Mouse (Mus musculus) WW6 (cell line): ENCODE measurements around the gene C1qtnf9.

Experiments used
- DNase-seq: peaks from one replicate; pipeline ENCODE4 v3.0.0-alpha.2; 2013; ENCODE audit warnings: low read depth, low spot score

The C1qtnf9 gene

GRCm38 (mm10) chr14:60784427-60785315 is 16.7 kb downstream of the C1qtnf9 start, which contains the start of gene Mipep:
Gene Mipep, plus strand, starts transcription at chr14:60784573.
- peak; percentile 80 for DNase-seq

- DNase-seq, result no peak
These were observed 22.2 kb downstream of the C1qtnf9 start for GRCm38 (mm10) chr14:60790103-60790502.

GRCm38 (mm10) chr14:60796600-60797322 is 28.8 kb downstream of the C1qtnf9 start:
- DNase-seq, result no peak

GRCm38 (mm10) chr14:60797596-60797995 is 29.7 kb downstream of the C1qtnf9 start:
- no peak for DNase-seq

GRCm38 (mm10) chr14:60798721-60799120 is 30.8 kb downstream of the C1qtnf9 start:
- no peak for DNase-seq

- no peak for DNase-seq
These were observed 32.1 kb downstream of the C1qtnf9 start for GRCm38 (mm10) chr14:60799762-60800728.

- DNase-seq, result no peak
These were observed 34.1 kb downstream of the C1qtnf9 start for GRCm38 (mm10) chr14:60802026-60802425.

- no peak for DNase-seq
These were observed 37.0 kb downstream of the C1qtnf9 start for GRCm38 (mm10) chr14:60804978-60805377.

- no peak for DNase-seq
These were observed 37.9 kb downstream of the C1qtnf9 start for GRCm38 (mm10) chr14:60805871-60806270.

- DNase-seq, result no peak
These were observed 39.0 kb downstream of the C1qtnf9 start for GRCm38 (mm10) chr14:60806891-60807344.

GRCm38 (mm10) chr14:60809881-60810280 is 41.9 kb downstream of the C1qtnf9 start:
- DNase-seq, result no peak

GRCm38 (mm10) chr14:60811547-60811946 is 43.6 kb downstream of the C1qtnf9 start:
- no peak for DNase-seq

- no peak for DNase-seq
These were observed 47.2 kb downstream of the C1qtnf9 start for GRCm38 (mm10) chr14:60815098-60815497.

GRCm38 (mm10) chr14:60818045-60818444 is 50.1 kb downstream of the C1qtnf9 start:
- no peak for DNase-seq

GRCm38 (mm10) chr14:60830096-60830495 is 62.2 kb downstream of the C1qtnf9 start:
- no peak for DNase-seq
